Mouse (Mus musculus) E14TG2a.4 (cell line): ENCODE data around the gene Ceacam16.

Experiments used
- H3K27me3 ChIP-seq: 2 replicates; pipeline ENCODE4 v1.6.1; 2014; ENCODE audit warnings: low read length, control low read depth; ENCODE audit not compliant: insufficient read depth
- H3K36me3 ChIP-seq: 2 replicates; pipeline ENCODE4 v1.6.1; 2014; ENCODE audit warnings: low read length, control low read depth; ENCODE audit not compliant: insufficient read depth
- H3K4me1 ChIP-seq: replicated peaks from 2 replicates; pipeline ENCODE4 v1.6.1; 2014; ENCODE audit warnings: low read depth, low read length, control low read depth
- H3K4me3 ChIP-seq: replicated peaks from 2 replicates; pipeline ENCODE4 v1.5.1; 2014; ENCODE audit warnings: mild to moderate bottlenecking, low read length
- H3K9me3 ChIP-seq: 2 replicates; pipeline ENCODE4 v1.6.1; 2014; ENCODE audit warnings: low read length, control low read depth
- CTCF ChIP-seq: conservative IDR thresholded peaks from 2 replicates; pipeline ENCODE4 v1.5.1; 2014; ENCODE audit warnings: low read length
- NANOG ChIP-seq: IDR thresholded peaks from 2 replicates; pipeline ENCODE4 v1.6.1; 2014; ENCODE audit warnings: borderline replicate concordance, low read length, mixed read lengths
- POU5F1 ChIP-seq: IDR thresholded peaks from 2 replicates; pipeline ENCODE4 v1.6.1; 2014; ENCODE audit warnings: low read length, borderline replicate concordance

Gene Ceacam16

DNA sequence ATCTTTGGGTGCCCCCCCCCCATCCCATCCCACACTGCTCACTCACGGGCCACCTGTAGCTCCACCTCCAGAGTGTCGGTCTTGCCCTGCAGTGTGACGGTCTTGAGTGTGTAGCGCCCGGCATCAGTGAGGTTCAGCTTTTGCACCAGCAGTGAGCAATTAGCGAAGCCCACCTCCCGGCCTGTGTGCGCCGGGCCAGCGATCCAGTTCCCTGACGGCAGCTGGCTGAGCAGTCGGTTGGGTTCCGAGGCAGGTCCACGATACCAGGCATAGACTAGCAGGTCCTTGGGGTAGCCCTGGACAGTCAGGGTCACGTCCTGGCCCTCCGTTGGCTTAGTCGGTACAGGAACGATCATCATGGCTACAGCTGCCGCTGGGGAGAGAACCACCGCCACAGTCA, 7.6 kb downstream of the Ceacam16 start:
- Histone ChIP-seq H3K27me3 (peaks cover 41% of the 10 kb centered on the region), H3K4me3 (no peak overlapping the region), H3K36me3 (no peaks in the 10 kb centered on the region), H3K4me1 (peaks cover 20% of the 10 kb centered on the region), H3K9me3 (0 out of 2 replicates have a peak, but pooled peaks cover 3% of the 10 kb centered on the region)
- TF ChIP-seq POU5F1 (no peak), CTCF (no peak)

DNA sequence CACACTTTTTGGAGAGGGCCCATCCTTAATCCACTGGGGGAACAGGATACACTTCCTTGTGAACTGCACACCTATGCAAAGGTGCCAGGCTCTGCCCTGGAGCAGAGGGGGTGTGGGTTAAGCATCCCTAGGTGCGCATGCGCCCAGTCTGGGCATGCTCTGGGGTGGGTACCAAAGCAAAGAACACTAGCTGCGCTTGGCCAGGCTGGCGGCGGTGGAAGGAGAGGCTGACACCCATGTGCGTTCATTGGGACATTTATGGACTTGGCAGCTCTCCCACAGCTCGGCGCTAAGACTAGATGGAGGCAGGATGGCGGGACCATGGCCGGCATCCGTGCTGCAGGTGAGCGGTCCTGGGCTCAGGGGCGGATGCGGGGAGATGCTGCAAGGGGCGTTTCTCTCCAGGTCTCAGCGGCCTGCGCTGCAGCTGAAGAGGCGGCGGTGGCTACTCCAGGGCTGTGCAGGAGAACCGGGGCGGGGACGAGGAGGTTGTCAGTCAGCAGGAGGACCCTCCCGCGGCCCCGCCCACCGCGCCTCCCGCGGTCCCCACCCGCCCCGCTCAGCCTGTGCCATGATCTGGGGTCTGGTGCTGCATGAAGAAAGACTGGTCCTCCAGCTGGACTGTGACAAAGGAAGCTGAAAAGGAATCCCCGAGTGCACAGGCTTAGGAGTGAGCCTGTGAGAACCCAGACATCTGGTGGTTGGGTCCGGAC, 9.1 kb downstream of the Ceacam16 start, which contains the start of gene Gm19345:
Gene Gm19345 (plus strand): TSS at position 146 of the 713 bp plus-strand sequence.
- Histone ChIP-seq H3K27me3 (peaks cover 41% of the 10 kb centered on the region), H3K4me3 (peak within 1 kb of the TSS; percentile 76), H3K4me1 (peaks cover 24% of the 10 kb centered on the region), H3K36me3 (no peaks in the 10 kb centered on the region), H3K9me3 (0 out of 2 replicates have a peak, but pooled peaks cover 3% of the 10 kb centered on the region)
- no peak for TF ChIP-seq POU5F1

DNA sequence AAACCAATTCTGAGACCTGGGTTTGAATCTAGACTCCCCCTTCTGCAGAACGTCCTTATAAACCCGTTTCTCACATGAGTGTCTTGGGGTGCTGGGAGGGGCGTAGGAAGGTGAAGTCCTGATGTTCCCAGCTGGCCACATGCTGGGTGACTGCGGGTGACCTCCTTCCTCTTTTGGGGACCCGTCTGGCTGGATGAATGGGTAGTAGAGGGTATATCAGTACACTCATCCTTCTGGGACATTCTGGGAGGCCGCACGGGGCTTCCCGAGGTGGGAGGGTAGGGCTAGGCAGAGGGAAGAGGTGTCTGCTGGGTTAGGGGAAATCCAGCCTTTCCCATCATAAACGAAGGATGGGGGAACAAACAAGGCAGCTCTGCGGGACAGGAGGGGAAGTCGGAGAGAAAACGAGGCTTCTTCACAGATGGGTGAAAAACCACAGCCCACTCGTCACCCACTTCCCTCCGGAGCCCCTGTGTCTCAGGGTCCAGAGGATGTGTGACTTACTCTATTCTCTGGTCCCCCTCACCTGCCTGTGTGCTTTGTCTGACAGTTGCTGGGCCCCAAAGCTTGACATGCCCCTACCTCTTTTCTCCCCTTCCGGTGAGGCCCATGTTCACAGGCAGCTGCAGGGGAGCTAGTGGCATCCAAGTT, 16.5 kb downstream of the Ceacam16 start:
- H3K9me3 ChIP-seq: no peaks in the 10 kb centered on the region
- H3K4me1 ChIP-seq: peaks cover 74% of the 10 kb centered on the region
- H3K36me3 ChIP-seq: no peaks in the 10 kb centered on the region
- no peak for TF ChIP-seq CTCF
- no peak for TF ChIP-seq NANOG
- TF ChIP-seq POU5F1: no peak
- peaks cover 13% of the 10 kb centered on the region for H3K27me3 ChIP-seq
- no peak overlapping the region for H3K4me3 ChIP-seq

DNA sequence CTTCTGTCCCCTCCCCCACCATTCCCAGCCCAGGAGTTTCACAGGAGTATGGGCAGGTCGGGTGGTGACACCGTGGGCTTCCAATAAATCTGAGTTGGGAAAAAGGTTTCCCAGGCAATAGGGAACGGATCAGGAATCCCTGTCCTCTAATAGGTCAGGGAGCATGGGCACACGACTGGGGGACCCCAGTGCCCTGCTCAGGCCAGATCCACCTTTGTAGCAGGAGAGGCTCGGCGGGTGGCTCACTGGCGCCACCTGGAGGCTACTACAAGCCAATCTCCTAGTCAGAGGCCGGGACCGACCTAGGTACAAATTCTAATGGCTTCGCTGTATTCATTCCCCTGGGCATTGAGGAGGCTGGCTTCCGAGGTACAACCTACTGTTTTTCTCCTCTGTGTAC, 17.5 kb downstream of the Ceacam16 start:
- peaks cover 67% of the 10 kb centered on the region for H3K4me1 ChIP-seq
- H3K4me3 ChIP-seq: no peak overlapping the region
- H3K9me3 ChIP-seq: no peaks in the 10 kb centered on the region
- H3K27me3 ChIP-seq: peaks cover 13% of the 10 kb centered on the region
- no peaks in the 10 kb centered on the region for H3K36me3 ChIP-seq
- no peak for TF ChIP-seq NANOG
- no peak for TF ChIP-seq POU5F1
- TF ChIP-seq CTCF: peak; percentile 74

DNA sequence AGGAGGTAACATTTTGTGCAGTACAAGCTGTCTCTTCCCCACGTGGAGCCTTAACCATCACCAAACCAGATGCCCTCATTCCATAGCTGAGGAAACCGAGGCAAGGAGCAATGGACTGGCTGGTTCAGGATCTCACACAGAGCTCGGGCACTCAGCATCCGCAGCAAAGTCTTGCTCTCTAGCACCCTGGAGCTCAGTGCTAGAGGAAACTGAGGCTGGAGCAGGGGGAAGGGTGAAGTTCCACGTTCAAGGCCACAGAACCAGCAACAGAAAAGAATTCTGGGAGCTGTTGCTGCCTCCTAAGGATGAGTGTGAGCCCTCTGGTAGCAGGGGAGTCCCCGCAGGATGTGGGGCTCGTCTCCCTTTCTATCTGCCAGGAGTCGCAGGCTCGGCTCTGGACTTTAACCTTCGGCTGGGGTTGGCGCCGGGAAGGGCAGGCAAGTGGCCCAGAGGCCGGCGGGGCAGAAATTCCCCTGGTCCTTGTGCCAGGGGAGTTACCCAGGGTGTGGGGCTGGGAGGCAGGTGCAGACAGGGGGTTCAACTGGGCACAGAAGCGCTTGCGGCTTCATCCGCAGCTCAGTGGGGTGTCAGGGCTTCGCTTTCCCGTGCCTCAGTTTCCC, 18.1 kb downstream of the Ceacam16 start:
- H3K9me3 ChIP-seq: no peaks in the 10 kb centered on the region
- no peaks in the 10 kb centered on the region for H3K36me3 ChIP-seq
- peaks cover 13% of the 10 kb centered on the region for H3K27me3 ChIP-seq
- H3K4me1 ChIP-seq: peaks cover 62% of the 10 kb centered on the region
- TF ChIP-seq CTCF (no peak), POU5F1 (no peak), NANOG (no peak)
- peak overlapping the region; percentile 66 for H3K4me3 ChIP-seq

DNA sequence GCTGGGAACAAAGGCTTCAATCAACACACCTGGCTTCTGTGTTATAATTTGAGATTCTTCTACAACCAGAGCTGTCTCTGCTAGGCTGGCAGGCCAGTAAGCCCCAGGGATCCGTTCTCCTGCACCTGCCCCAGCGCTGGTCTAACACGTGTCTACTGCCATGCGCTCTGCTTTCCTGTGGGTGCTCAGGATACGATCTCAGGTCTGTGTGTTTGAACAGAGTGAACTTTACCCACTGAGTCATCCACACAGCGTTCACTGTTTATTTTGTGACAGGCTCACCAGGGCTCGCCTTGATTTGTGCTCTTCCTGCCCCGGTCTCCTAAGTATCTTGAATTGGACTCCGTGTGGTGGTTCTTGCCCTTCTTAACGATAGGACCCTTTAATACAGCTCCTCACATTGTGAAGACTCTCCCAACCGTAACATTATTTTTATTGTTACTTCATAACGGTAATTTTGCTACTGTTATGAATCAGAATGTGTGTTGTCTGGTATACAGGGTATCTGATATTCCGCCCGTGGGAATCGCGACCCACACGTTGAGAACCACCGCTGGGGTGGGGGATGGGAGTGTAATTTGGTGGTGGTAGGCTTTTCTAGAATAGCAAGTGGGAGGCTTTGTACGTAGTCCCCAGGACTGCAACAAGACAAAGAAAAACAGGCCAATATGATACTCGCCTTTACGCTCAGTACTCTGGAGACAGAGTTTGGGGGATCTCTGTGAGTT, 19.2 kb downstream of the Ceacam16 start:
- peaks cover 53% of the 10 kb centered on the region for H3K4me1 ChIP-seq
- peaks cover 9% of the 10 kb centered on the region for H3K27me3 ChIP-seq
- H3K9me3 ChIP-seq: no peaks in the 10 kb centered on the region
- no peaks in the 10 kb centered on the region for H3K36me3 ChIP-seq
- no peak overlapping the region for H3K4me3 ChIP-seq
- TF ChIP-seq NANOG (no peak), POU5F1 (no peak), CTCF (no peak)

DNA sequence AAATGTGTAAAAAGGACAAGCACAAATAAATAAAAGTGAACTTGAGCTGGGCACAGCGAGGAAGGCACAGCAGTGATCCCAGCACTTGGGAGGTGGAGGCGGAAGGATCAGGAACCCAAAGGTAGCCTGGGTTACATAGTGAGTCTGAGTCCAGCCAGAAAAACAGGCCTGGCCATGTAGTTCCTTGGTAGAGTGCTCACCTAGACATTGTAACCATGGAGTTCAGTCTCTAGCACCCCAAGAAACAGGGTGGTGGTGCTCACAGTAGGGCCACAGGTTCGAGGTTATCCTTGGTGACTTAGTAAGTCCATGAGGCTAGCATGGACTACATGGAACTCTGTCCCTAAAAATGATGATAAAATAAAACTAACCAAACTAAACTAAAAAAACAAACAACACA, 20.2 kb downstream of the Ceacam16 start:
- Histone ChIP-seq H3K4me3 (no peak overlapping the region), H3K27me3 (0 out of 2 replicates have a peak, but pooled peaks cover 5% of the 10 kb centered on the region), H3K36me3 (no peaks in the 10 kb centered on the region), H3K4me1 (peaks cover 48% of the 10 kb centered on the region), H3K9me3 (no peaks in the 10 kb centered on the region)
- no peak for TF ChIP-seq POU5F1
- no peak for TF ChIP-seq NANOG

DNA sequence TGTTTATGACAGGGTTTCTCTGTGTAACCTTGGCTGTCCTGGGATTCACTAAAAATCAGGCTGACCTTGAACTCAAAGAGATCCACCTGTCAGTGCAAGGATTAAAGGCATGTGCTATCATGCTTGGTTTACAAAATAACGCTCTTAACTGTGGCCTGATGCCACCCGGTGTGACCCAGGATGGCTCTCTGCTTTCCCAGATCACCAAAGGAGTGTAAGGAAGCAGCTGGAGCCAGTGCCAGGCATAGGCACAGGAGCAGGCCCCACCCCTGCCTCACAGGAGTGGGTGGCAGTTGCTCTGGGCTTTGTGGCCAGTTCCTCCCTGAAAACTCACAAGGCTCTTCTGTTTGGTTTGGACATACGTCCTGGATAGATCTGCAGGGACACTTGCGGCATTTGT, 20.7 kb downstream of the Ceacam16 start:
- Histone ChIP-seq H3K27me3 (0 out of 2 replicates have a peak, but pooled peaks cover 5% of the 10 kb centered on the region), H3K4me1 (peaks cover 44% of the 10 kb centered on the region)
- TF ChIP-seq POU5F1 (no peak), NANOG (no peak), CTCF (no peak)

More for the DNA sequence above, 20.7 kb downstream of the Ceacam16 start:
- Histone ChIP-seq H3K36me3 (no peaks in the 10 kb centered on the region), H3K9me3 (no peaks in the 10 kb centered on the region), H3K4me3 (no peak overlapping the region)
